ENCODE assay signal across 8 mouse cellular contexts in genomic region chr4:126321854-126322511, GRCm38 (mm10). TPM values are rescaled to one million over a fixed set of nuclear protein-coding genes. Genes with fewer than 3 reads are reported as not detected.
A peak's percentile ranks its signal among the peaks of the same experiment; 100 is the strongest.
DNase-seq lines count a peak whose midpoint lies in the region; ATAC-seq and TF ChIP-seq lines count a peak whose summit lies in the region.

No protein-coding gene starts in this region.

- peaks cover 42% of the 10 kb centered on the region for H3K27me3 ChIP-seq in heart, embryonic 10.5 days (ENCODE audit: insufficient read depth, poor library complexity, severe bottlenecking)
- H3K27me3 ChIP-seq in E14TG2a.4 (ENCODE audit: insufficient read depth, low read length) = peaks cover 38% of the 10 kb centered on the region
- no peaks in the 10 kb centered on the region for H3K27me3 ChIP-seq in forebrain, embryonic 16.5 days (replicated peaks; ENCODE audit: control insufficient read depth, insufficient read depth, low read length)
- H3K27me3 ChIP-seq in liver, embryonic 16.5 days (ENCODE audit: control insufficient read depth, insufficient read depth, low read depth, low read length) = peaks cover 6% of the 10 kb centered on the region

- ATAC-seq in forebrain, embryonic 16.5 days = peak; percentile 29
- no peak for ATAC-seq in liver, embryonic 16.5 days (ENCODE audit: low read depth)

- peak overlapping the region; percentile 51 for H3K9ac ChIP-seq in forebrain, embryonic 16.5 days (replicated peaks; ENCODE audit: low read depth, low read length)
- peak overlapping the region; percentile 48 for H3K9ac ChIP-seq in liver, embryonic 16.5 days (ENCODE audit: low read depth, low read length)

- DNase-seq in heart, embryonic 10.5 days (ENCODE audit: low spot score) = no peak
- no peak for DNase-seq in heart, adult 9 months (ENCODE audit: low spot score in 2 of 2)
- DNase-seq in T-cell, adult 2 months (ENCODE audit: low spot score) = no peak
- no peak for DNase-seq in urinary bladder, adult 18-20 months (ENCODE audit: low spot score in 2 of 2)
- no peak for DNase-seq in spleen, postnatal 36 days (ENCODE audit: low spot score in 2 of 2)

- H3K4me3 ChIP-seq in heart, embryonic 10.5 days = peak overlapping the region; percentile 89
- peak overlapping the region; percentile 96 for H3K4me3 ChIP-seq in E14TG2a.4 (replicated peaks; ENCODE audit: low read length)
- H3K4me3 ChIP-seq in forebrain, embryonic 16.5 days (replicated peaks; ENCODE audit: low read length) = peak overlapping the region; percentile 90
- H3K4me3 ChIP-seq in liver, embryonic 16.5 days (ENCODE audit: low read depth, low read length) = peak overlapping the region; percentile 91

- no peaks in the 10 kb centered on the region for H3K9me3 ChIP-seq in heart, embryonic 10.5 days
- no peaks in the 10 kb centered on the region for H3K9me3 ChIP-seq in E14TG2a.4 (ENCODE audit: low read length)
- no peaks in the 10 kb centered on the region for H3K9me3 ChIP-seq in forebrain, embryonic 16.5 days (ENCODE audit: control insufficient read depth, low read length)
- H3K9me3 ChIP-seq in liver, embryonic 16.5 days (replicated peaks; ENCODE audit: control insufficient read depth, low read length) = no peaks in the 10 kb centered on the region

- TF ChIP-seq CTCF in E14TG2a.4 (conservative IDR thresholded peaks at IDR 0.05; ENCODE audit: low read length) = no peak

- H3K4me2 ChIP-seq in forebrain, embryonic 16.5 days (ENCODE audit: low read length) = peak overlapping the region; percentile 44
- H3K4me2 ChIP-seq in liver, embryonic 16.5 days (ENCODE audit: low read depth, low read length) = peak overlapping the region; percentile 86

- 53% methylated on average over 28 of the region's 28 CpGs for WGBS in heart, embryonic 10.5 days
- 57% methylated on average over 28 of the region's 28 CpGs for WGBS in forebrain, embryonic 16.5 days
- 57% methylated on average over 28 of the region's 28 CpGs for WGBS in liver, embryonic 16.5 days (ENCODE audit: insufficient replicate concordance)

- 0 out of 2 replicates have a peak overlapping the region, but pooled peaks have one; percentile 93 for H3K27ac ChIP-seq in heart, embryonic 10.5 days
- H3K27ac ChIP-seq in forebrain, embryonic 16.5 days (ENCODE audit: low read length) = no peak overlapping the region
- H3K27ac ChIP-seq in liver, embryonic 16.5 days (ENCODE audit: low read length) = no peak overlapping the region

- peaks cover 23% of the 10 kb centered on the region for H3K36me3 ChIP-seq in heart, embryonic 10.5 days
- H3K36me3 ChIP-seq in E14TG2a.4 (ENCODE audit: insufficient read depth, low read length) = peaks cover 35% of the 10 kb centered on the region
- peaks cover 8% of the 10 kb centered on the region for H3K36me3 ChIP-seq in forebrain, embryonic 16.5 days (ENCODE audit: control insufficient read depth, insufficient read depth)
- peaks cover 9% of the 10 kb centered on the region for H3K36me3 ChIP-seq in liver, embryonic 16.5 days (ENCODE audit: control insufficient read depth, insufficient read depth)

- peaks cover 27% of the 10 kb centered on the region for H3K4me1 ChIP-seq in heart, embryonic 10.5 days
- H3K4me1 ChIP-seq in E14TG2a.4 (replicated peaks; ENCODE audit: low read depth, low read length) = peaks cover 74% of the 10 kb centered on the region
- H3K4me1 ChIP-seq in forebrain, embryonic 16.5 days (replicated peaks; ENCODE audit: control insufficient read depth, insufficient read depth, low read length) = peaks cover 23% of the 10 kb centered on the region
- H3K4me1 ChIP-seq in liver, embryonic 16.5 days (ENCODE audit: control insufficient read depth, low read depth, low read length) = peaks cover 12% of the 10 kb centered on the region

RNA-seq across cellular contexts. Expression of gene Adprhl2, which starts 0.5 kb away (rescaled TPM):
- 53.1 and 68.9 TPM in 2 replicates for polyA plus RNA-seq in heart, embryonic 10.5 days (2016; fragmentation: Nextera tagmentation; extraction: Ambion mirVana)
- 81.7 and 88.1 TPM in 2 replicates for polyA plus RNA-seq in forebrain, embryonic 16.5 days (2015; fragmentation: Nextera tagmentation; extraction: Ambion mirVana)
- 23.7 and 26.1 TPM in 2 replicates for polyA plus RNA-seq in liver, embryonic 16.5 days (2015; fragmentation: Nextera tagmentation; extraction: Ambion mirVana)

RNA-seq across cellular contexts. Expression of gene Tekt2, which starts 3.5 kb away (rescaled TPM):
- 0.47 and 0.62 TPM in 2 replicates for polyA plus RNA-seq in heart, embryonic 10.5 days (2016; fragmentation: Nextera tagmentation; extraction: Ambion mirVana)
- 15.1 and 15.3 TPM in 2 replicates for polyA plus RNA-seq in forebrain, embryonic 16.5 days (2015; fragmentation: Nextera tagmentation; extraction: Ambion mirVana)
- 0.17 and 0.46 TPM in 2 replicates for polyA plus RNA-seq in liver, embryonic 16.5 days (2015; fragmentation: Nextera tagmentation; extraction: Ambion mirVana)

RNA-seq across cellular contexts. Expression of gene Col8a2, which starts 35.4 kb away (rescaled TPM):
- polyA plus RNA-seq in heart, embryonic 10.5 days (2016; fragmentation: Nextera tagmentation; extraction: Ambion mirVana) = 3.3 and 3.7 TPM in 2 replicates
- 2.1 and 3.6 TPM in 2 replicates for polyA plus RNA-seq in forebrain, embryonic 16.5 days (2015; fragmentation: Nextera tagmentation; extraction: Ambion mirVana)
- polyA plus RNA-seq in liver, embryonic 16.5 days (2015; fragmentation: Nextera tagmentation; extraction: Ambion mirVana) = 0.57 and 0.71 TPM in 2 replicates

RNA-seq across cellular contexts. Expression of gene Trappc3, which starts 59.9 kb away (rescaled TPM):
- 74.9 and 86.4 TPM in 2 replicates for polyA plus RNA-seq in heart, embryonic 10.5 days (2016; fragmentation: Nextera tagmentation; extraction: Ambion mirVana)
- 179 and 192 TPM in 2 replicates for polyA plus RNA-seq in forebrain, embryonic 16.5 days (2015; fragmentation: Nextera tagmentation; extraction: Ambion mirVana)
- polyA plus RNA-seq in liver, embryonic 16.5 days (2015; fragmentation: Nextera tagmentation; extraction: Ambion mirVana) = 29.3 and 32.4 TPM in 2 replicates
